In genomic region chr17:88441432-88442174, GRCm38 (mm10) we compare ENCODE assay signal across 8 mouse cellular contexts. TPM values are rescaled to one million over a fixed set of nuclear protein-coding genes. Genes with fewer than 3 reads are reported as not detected.
A peak's percentile ranks its signal among the peaks of the same experiment; 100 is the strongest.
DNase-seq lines count a peak whose midpoint lies in the region; ATAC-seq lines count a peak whose summit lies in the region.

No protein-coding gene starts in this region.

- peak; percentile 72 to 74 for DNase-seq in B cell, adult 2 months
- peak; percentile 79 to 86 for DNase-seq in adrenal gland, postnatal 36 days
- DNase-seq in liver, embryonic 11.5 days (ENCODE audit: low spot score): peak; percentile 85
- DNase-seq in naive thymus-derived CD4-positive, alpha-beta T cell, adult 2 months (ENCODE audit: low read depth): peak; percentile 79

- under 1% methylated on average over 44 of the region's 48 CpGs for WGBS in embryonic facial prominence, embryonic 15.5 days
- under 1% methylated on average over 45 of the region's 48 CpGs for WGBS in heart, embryonic 11.5 days (ENCODE audit: insufficient replicate concordance)
- 1% methylated on average over 45 of the region's 48 CpGs for WGBS in kidney, embryonic 15.5 days
- under 1% methylated on average over 48 of the region's 48 CpGs for WGBS in liver, embryonic 11.5 days
- WGBS in stomach, embryonic 15.5 days: under 1% methylated on average over 48 of the region's 48 CpGs

- ATAC-seq in embryonic facial prominence, embryonic 15.5 days (ENCODE audit: insufficient number of reproducible peaks, low FRiP score, low TSS enrichment, low read depth): peak; percentile 65
- peak; percentile 50 for ATAC-seq in heart, embryonic 11.5 days (replicated peaks; ENCODE audit: insufficient number of reproducible peaks, low FRiP score, low TSS enrichment)
- peak; percentile 81 for ATAC-seq in kidney, embryonic 15.5 days (replicated peaks; ENCODE audit: low FRiP score)
- ATAC-seq in liver, embryonic 11.5 days (replicated peaks; ENCODE audit: low FRiP score): peak; percentile 53
- ATAC-seq in stomach, embryonic 15.5 days (ENCODE audit: insufficient read depth, low FRiP score, low read depth): peak; percentile 48

- H3K4me3 ChIP-seq in embryonic facial prominence, embryonic 15.5 days (replicated peaks): peak overlapping the region; percentile 83
- peak overlapping the region; percentile 65 for H3K4me3 ChIP-seq in heart, embryonic 11.5 days (ENCODE audit: low read depth, low read length)
- peak overlapping the region; percentile 97 for H3K4me3 ChIP-seq in kidney, embryonic 15.5 days (replicated peaks)
- H3K4me3 ChIP-seq in liver, embryonic 11.5 days (ENCODE audit: low read depth, low read length): peak overlapping the region; percentile 92
- H3K4me3 ChIP-seq in stomach, embryonic 15.5 days (replicated peaks): peak overlapping the region; percentile 93

- no peaks in the 10 kb centered on the region for H3K27me3 ChIP-seq in embryonic facial prominence, embryonic 15.5 days
- no peaks in the 10 kb centered on the region for H3K27me3 ChIP-seq in heart, embryonic 11.5 days (ENCODE audit: control insufficient read depth, insufficient read depth, low read length)
- H3K27me3 ChIP-seq in kidney, embryonic 15.5 days: no peaks in the 10 kb centered on the region
- no peaks in the 10 kb centered on the region for H3K27me3 ChIP-seq in liver, embryonic 11.5 days (replicated peaks; ENCODE audit: control insufficient read depth, insufficient read depth, low read length)
- H3K27me3 ChIP-seq in stomach, embryonic 15.5 days (replicated peaks): no peaks in the 10 kb centered on the region

- peak overlapping the region; percentile 77 for H3K4me2 ChIP-seq in embryonic facial prominence, embryonic 15.5 days (replicated peaks)
- H3K4me2 ChIP-seq in heart, embryonic 11.5 days: peak overlapping the region; percentile 81
- peak overlapping the region; percentile 75 for H3K4me2 ChIP-seq in kidney, embryonic 15.5 days
- peak overlapping the region; percentile 83 for H3K4me2 ChIP-seq in liver, embryonic 11.5 days
- peak overlapping the region; percentile 72 for H3K4me2 ChIP-seq in stomach, embryonic 15.5 days

- peak overlapping the region; percentile 92 for H3K27ac ChIP-seq in embryonic facial prominence, embryonic 15.5 days (replicated peaks)
- peak overlapping the region; percentile 91 for H3K27ac ChIP-seq in heart, embryonic 11.5 days (ENCODE audit: low read depth, low read length)
- peak overlapping the region; percentile 91 for H3K27ac ChIP-seq in kidney, embryonic 15.5 days
- peak overlapping the region; percentile 93 for H3K27ac ChIP-seq in liver, embryonic 11.5 days (ENCODE audit: low read depth, low read length)
- H3K27ac ChIP-seq in stomach, embryonic 15.5 days: peak overlapping the region; percentile 93

- no peaks in the 10 kb centered on the region for H3K4me1 ChIP-seq in embryonic facial prominence, embryonic 15.5 days
- 0 out of 2 replicates have a peak, but pooled peaks cover 3% of the 10 kb centered on the region for H3K4me1 ChIP-seq in heart, embryonic 11.5 days (ENCODE audit: control insufficient read depth, insufficient read depth, low read length)
- peaks cover 9% of the 10 kb centered on the region for H3K4me1 ChIP-seq in kidney, embryonic 15.5 days
- peaks cover 29% of the 10 kb centered on the region for H3K4me1 ChIP-seq in liver, embryonic 11.5 days (replicated peaks; ENCODE audit: control insufficient read depth, insufficient read depth, low read length)
- H3K4me1 ChIP-seq in stomach, embryonic 15.5 days: peaks cover 10% of the 10 kb centered on the region; the same call in 1 of the 2 replicates

- H3K36me3 ChIP-seq in embryonic facial prominence, embryonic 15.5 days: no peaks in the 10 kb centered on the region
- no peaks in the 10 kb centered on the region for H3K36me3 ChIP-seq in heart, embryonic 11.5 days (ENCODE audit: control insufficient read depth, insufficient read depth, low read length)
- no peaks in the 10 kb centered on the region for H3K36me3 ChIP-seq in kidney, embryonic 15.5 days
- H3K36me3 ChIP-seq in liver, embryonic 11.5 days (ENCODE audit: control insufficient read depth, insufficient read depth, low read length): no peaks in the 10 kb centered on the region
- H3K36me3 ChIP-seq in stomach, embryonic 15.5 days: no peaks in the 10 kb centered on the region

- peak overlapping the region; percentile 79 for H3K9ac ChIP-seq in embryonic facial prominence, embryonic 15.5 days
- peak overlapping the region; percentile 86 for H3K9ac ChIP-seq in heart, embryonic 11.5 days (ENCODE audit: low read depth, low read length)
- peak overlapping the region; percentile 95 for H3K9ac ChIP-seq in kidney, embryonic 15.5 days
- peak overlapping the region; percentile 96 for H3K9ac ChIP-seq in liver, embryonic 11.5 days (ENCODE audit: low read depth, low read length)
- H3K9ac ChIP-seq in stomach, embryonic 15.5 days: peak overlapping the region; percentile 94

- H3K9me3 ChIP-seq in embryonic facial prominence, embryonic 15.5 days (replicated peaks): no peaks in the 10 kb centered on the region
- no peaks in the 10 kb centered on the region for H3K9me3 ChIP-seq in heart, embryonic 11.5 days (replicated peaks; ENCODE audit: control insufficient read depth, low read length)
- H3K9me3 ChIP-seq in kidney, embryonic 15.5 days (replicated peaks): no peaks in the 10 kb centered on the region; the same call in 1 of the 2 replicates
- peaks cover 2% of the 10 kb centered on the region; the same call in 1 of the 2 replicates for H3K9me3 ChIP-seq in liver, embryonic 11.5 days (ENCODE audit: control insufficient read depth, low read length)
- no peaks in the 10 kb centered on the region for H3K9me3 ChIP-seq in stomach, embryonic 15.5 days

RNA-seq across cellular contexts. Expression of gene Foxn2, which starts 1.1 kb away (rescaled TPM):
- total RNA-seq in adrenal gland, postnatal 36 days (2021): 10 to 100 TPM; 20.7 to 25.4 TPM
- 14.9 and 15.5 TPM in 2 replicates for polyA plus RNA-seq in embryonic facial prominence, embryonic 15.5 days (2015; fragmentation: Nextera tagmentation; extraction: Ambion mirVana)
- 7.4 and 8.0 TPM in 2 replicates for polyA plus RNA-seq in heart, embryonic 11.5 days (2014; fragmentation: Nextera tagmentation; extraction: Ambion mirVana)
- polyA plus RNA-seq in kidney, embryonic 15.5 days (2015; fragmentation: Nextera tagmentation; extraction: Ambion mirVana): 14.6 and 15.8 TPM in 2 replicates
- polyA plus RNA-seq in liver, embryonic 11.5 days (2014; fragmentation: Nextera tagmentation; extraction: Ambion mirVana): 15.0 and 15.3 TPM in 2 replicates
- polyA plus RNA-seq in stomach, embryonic 15.5 days (2015; fragmentation: Nextera tagmentation; extraction: Ambion mirVana): 16.8 and 17.8 TPM in 2 replicates

Comparison
In these comparisons a context has a peak if more than half of its experiments do, and no peak if none do; other contexts are left out.
1. Peak in every context shown above with its lines: DNase-seq, ATAC-seq, H3K4me3 ChIP-seq and H3K27ac ChIP-seq.